Mouse (Mus musculus) neural tube, embryonic 15.5 days (tissue): ENCODE measurements around the gene Rrp36. TPM values are rescaled to one million over a fixed set of nuclear protein-coding genes. Genes with fewer than 3 reads are reported as not detected.

Source experiments
- ATAC-seq: fragments of 200-750 bp; cut with Nextera tagmentation; 2 replicates; pipeline ENCODE4 v1.8.0; 2017; ENCODE audit warnings: mild to moderate bottlenecking, moderate TSS enrichment, moderate library complexity; ENCODE audit not compliant: low FRiP score
- H3K27ac ChIP-seq: fragments of 300-500 bp; sonication (generic); replicated peaks from 2 replicates; pipeline ENCODE4 v1.5.1; 2015; ENCODE audit warnings: mild to moderate bottlenecking, inconsistent platforms
- H3K27me3 ChIP-seq: fragments of 300-500 bp; sonication (generic); replicated peaks from 2 replicates; pipeline ENCODE4 v1.6.1; 2015; ENCODE audit warnings: inconsistent platforms
- H3K36me3 ChIP-seq: fragments of 300-500 bp; sonication (generic); 2 replicates; pipeline ENCODE4 v1.6.1; 2015; ENCODE audit warnings: inconsistent platforms
- H3K4me1 ChIP-seq: fragments of 300-500 bp; sonication (generic); 2 replicates; pipeline ENCODE4 v1.6.1; 2015; ENCODE audit warnings: inconsistent platforms
- H3K4me2 ChIP-seq: fragments of 300-500 bp; sonication (generic); 2 replicates; pipeline ENCODE4 v1.6.1; 2015; ENCODE audit warnings: inconsistent platforms, mild to moderate bottlenecking, moderate library complexity
- H3K4me3 ChIP-seq: fragments of 300-500 bp; sonication (generic); replicated peaks from 2 replicates; pipeline ENCODE4 v1.5.1; 2015; ENCODE audit warnings: mild to moderate bottlenecking, inconsistent platforms
- H3K9ac ChIP-seq: fragments of 300-500 bp; sonication (generic); replicated peaks from 2 replicates; pipeline ENCODE4 v1.6.1; 2015; ENCODE audit warnings: mild to moderate bottlenecking, inconsistent platforms
- H3K9me3 ChIP-seq: fragments of 300-500 bp; sonication (generic); replicated peaks from 2 replicates; pipeline ENCODE4 v1.6.1; 2016; ENCODE audit warnings: inconsistent platforms
- WGBS: fragments of 180-500 bp; shearing (Covaris S2); methylation state at CpG from one replicate; pipeline ENCODE4 v1.1.7; 2015; ENCODE audit warnings: mixed read lengths; 5-methylcytosine and 5-hydroxymethylcytosine counted together
- polyA plus RNA-seq: library from polyadenylated mRNA; unstranded; fragments of >200 nt; fragmentation: Nextera tagmentation; extraction: Ambion mirVana; gene quantifications from 2 replicates; pipeline ENCODE4 v1.2.1, GENCODE M21; 2015

The Rrp36 gene
- polyA plus RNA-seq = 53.5 and 59.1 TPM in 2 replicates

DNA sequence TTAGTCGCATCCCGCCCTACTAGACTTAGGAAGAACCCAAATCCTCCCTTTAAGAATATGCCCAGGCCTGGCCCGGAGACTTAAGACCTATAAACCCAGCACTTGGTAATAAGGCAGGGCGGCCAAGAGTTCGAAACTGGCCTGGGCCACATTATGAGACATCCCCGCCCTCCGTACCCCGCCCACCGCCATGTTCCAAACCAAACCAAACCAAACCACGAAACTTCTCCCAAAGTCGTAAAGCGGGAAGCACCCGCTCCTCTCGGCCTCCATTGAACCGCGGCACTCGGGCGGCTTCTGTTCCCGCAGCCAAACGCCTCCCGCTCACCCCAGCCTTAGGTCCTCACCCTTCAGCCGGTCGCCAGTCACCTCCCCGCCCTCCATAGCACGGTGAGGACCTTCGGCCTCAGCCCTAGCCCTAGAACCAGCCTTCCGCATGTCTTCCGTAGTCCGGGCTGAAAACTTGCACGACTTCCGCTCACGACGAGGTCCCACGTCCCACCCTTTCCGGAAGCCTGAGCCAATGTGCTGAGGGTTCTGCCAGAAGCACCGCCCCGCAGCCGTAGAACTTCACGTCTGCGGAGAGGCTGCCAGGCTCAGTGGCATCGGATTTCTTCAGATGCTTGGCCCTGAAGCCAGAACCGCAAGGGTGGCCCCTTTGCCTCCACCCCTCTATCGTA, at the start of gene Rrp36:
Gene Rrp36 (minus strand): TSS at position 503 of the 680 bp plus-strand sequence.
- H3K27ac ChIP-seq = peak within 1 kb of the TSS; percentile 75
- ATAC-seq = peak; percentile 90
- no peaks in the 10 kb centered on the region for H3K27me3 ChIP-seq
- H3K4me2 ChIP-seq = peak within 1 kb of the TSS; percentile 92
- H3K4me3 ChIP-seq = peak within 1 kb of the TSS; percentile 85
- peak within 1 kb of the TSS; percentile 71 for H3K9ac ChIP-seq
- WGBS = under 1% methylated on average over 43 of the region's 43 CpGs
- H3K36me3 ChIP-seq = peaks cover 52% of the 10 kb centered on the region
- no peaks in the 10 kb centered on the region for H3K9me3 ChIP-seq
- peaks cover 37% of the 10 kb centered on the region for H3K4me1 ChIP-seq

- no peak for ATAC-seq
- Histone ChIP-seq H3K27ac (no peak overlapping the region), H3K4me3 (no peak overlapping the region), H3K36me3 (peaks cover 42% of the 10 kb centered on the region), H3K9ac (no peak overlapping the region), H3K27me3 (no peaks in the 10 kb centered on the region), H3K4me1 (no peaks in the 10 kb centered on the region), H3K9me3 (no peaks in the 10 kb centered on the region), H3K4me2 (no peak overlapping the region)
- WGBS = 88% methylated on average over 7 of the region's 7 CpGs
These were observed 46.9 kb upstream of the Rrp36 start for GRCm38 (mm10) chr17:46721077-46721476.

DNA sequence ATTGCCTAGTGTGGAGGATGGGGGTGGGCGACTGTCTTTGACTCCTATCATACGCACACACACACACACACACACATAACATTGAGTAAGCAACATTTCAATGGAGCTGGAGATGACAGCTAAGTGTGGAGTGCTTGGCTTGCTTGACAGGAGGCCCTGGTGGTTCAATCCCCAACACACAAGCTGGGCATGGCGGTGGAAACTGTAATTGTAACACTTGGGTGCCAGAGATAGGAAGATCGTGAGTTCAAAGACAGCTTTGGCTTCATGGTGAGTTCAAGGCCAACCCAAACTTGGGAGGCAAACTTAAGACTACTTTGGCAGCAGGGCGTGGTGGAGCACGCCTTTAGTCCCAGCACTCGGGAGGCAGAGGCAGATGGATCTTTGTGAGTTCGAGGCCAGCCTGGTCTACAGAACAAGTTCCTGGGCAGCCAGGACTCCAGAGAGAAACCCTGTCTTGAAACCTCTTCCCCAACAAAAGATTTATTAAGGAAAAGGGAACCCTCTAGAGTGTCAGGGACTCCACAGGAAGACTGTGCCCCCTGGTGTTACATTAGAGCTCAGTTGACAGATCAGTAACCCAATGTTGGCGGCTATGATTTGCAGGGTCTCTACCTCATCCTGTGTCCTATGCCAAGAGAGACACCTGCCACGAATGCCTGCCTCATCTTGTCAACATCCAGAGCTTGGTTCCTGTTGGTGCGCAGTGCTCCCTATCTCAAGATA, 40.8 kb upstream of the Rrp36 start:
- peaks cover 23% of the 10 kb centered on the region for H3K4me1 ChIP-seq
- 96% methylated on average over 11 of the region's 11 CpGs for WGBS

DNA sequence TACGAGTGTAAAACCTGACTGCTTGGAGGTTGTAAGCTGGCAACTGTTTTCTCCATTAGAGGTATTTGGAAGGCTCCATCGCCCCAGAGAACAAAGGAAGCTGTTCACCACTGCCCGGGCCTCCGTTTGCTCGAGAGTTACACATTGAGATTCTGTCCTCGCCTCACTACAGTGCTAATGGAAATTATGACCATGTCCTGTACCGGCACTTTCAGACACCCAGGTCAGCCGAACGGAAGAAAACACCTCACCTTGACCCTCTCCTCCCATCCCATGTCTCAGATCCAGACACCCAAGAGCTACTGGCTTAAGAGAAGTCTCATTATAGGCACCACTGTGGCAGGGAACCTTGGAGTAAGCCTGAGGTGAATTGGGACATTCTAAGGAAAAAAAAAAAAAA, 39.7 kb upstream of the Rrp36 start:
- no peak for ATAC-seq
- H3K27ac ChIP-seq = no peak overlapping the region
- no peaks in the 10 kb centered on the region for H3K27me3 ChIP-seq
- 89% methylated on average over 9 of the region's 9 CpGs for WGBS
- H3K9me3 ChIP-seq = no peaks in the 10 kb centered on the region
- no peak overlapping the region for H3K4me3 ChIP-seq
- no peak overlapping the region for H3K4me2 ChIP-seq
- H3K9ac ChIP-seq = no peak overlapping the region
- H3K4me1 ChIP-seq = peaks cover 23% of the 10 kb centered on the region
- H3K36me3 ChIP-seq = peaks cover 35% of the 10 kb centered on the region

More for the DNA sequence above, 40.8 kb upstream of the Rrp36 start:
- Histone ChIP-seq H3K4me2 (no peak overlapping the region), H3K9me3 (no peaks in the 10 kb centered on the region), H3K9ac (no peak overlapping the region), H3K36me3 (peaks cover 35% of the 10 kb centered on the region), H3K27ac (no peak overlapping the region), H3K4me3 (no peak overlapping the region), H3K27me3 (no peaks in the 10 kb centered on the region)
- ATAC-seq = no peak

DNA sequence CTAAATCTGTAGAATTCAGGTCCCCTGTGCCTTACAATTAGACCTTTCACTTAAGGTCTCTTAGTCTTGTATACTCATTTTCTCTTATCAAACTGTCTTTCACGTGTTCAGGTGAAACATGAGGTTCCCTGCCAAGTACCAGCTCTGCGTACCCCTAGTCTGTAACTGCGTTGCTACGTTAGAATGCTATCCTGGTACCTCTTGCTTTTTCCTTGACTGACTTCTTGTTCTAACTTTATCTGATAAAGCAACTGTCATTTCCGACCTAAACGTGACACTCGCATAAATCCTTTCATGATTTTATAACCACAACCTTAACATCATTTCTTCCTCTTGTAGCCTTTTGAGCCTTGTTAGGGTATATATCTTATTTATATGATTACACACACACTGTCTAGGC, 38.3 kb upstream of the Rrp36 start:
- Histone ChIP-seq H3K4me3 (peak overlapping the region; percentile 67), H3K4me1 (peaks cover 23% of the 10 kb centered on the region), H3K9me3 (no peaks in the 10 kb centered on the region), H3K4me2 (peak overlapping the region; percentile 86), H3K9ac (peak overlapping the region; percentile 76), H3K27ac (no peak overlapping the region), H3K27me3 (no peaks in the 10 kb centered on the region), H3K36me3 (peaks cover 35% of the 10 kb centered on the region)
- WGBS = 81% methylated on average over 7 of the region's 7 CpGs
- ATAC-seq = no peak

GRCm38 (mm10) chr17:46711612-46712271, 37.6 kb upstream of the Rrp36 start:
- ATAC-seq = peak; percentile 46
- H3K4me3 ChIP-seq = peak overlapping the region; percentile 67
- H3K36me3 ChIP-seq = peaks cover 30% of the 10 kb centered on the region
- peak overlapping the region; percentile 86 for H3K4me2 ChIP-seq
- H3K4me1 ChIP-seq = peaks cover 23% of the 10 kb centered on the region
- no peaks in the 10 kb centered on the region for H3K27me3 ChIP-seq
- peak overlapping the region; percentile 84 for H3K27ac ChIP-seq
- peak overlapping the region; percentile 76 for H3K9ac ChIP-seq
- under 1% methylated on average over 76 of the region's 76 CpGs for WGBS
- no peaks in the 10 kb centered on the region for H3K9me3 ChIP-seq

GRCm38 (mm10) chr17:46710959-46711597, 36.9 kb upstream of the Rrp36 start, which contains the start of gene Pex6:
Pex6 (plus strand) TSS chr17:46711463.
- 7% methylated on average over 36 of the region's 36 CpGs for WGBS

DNA sequence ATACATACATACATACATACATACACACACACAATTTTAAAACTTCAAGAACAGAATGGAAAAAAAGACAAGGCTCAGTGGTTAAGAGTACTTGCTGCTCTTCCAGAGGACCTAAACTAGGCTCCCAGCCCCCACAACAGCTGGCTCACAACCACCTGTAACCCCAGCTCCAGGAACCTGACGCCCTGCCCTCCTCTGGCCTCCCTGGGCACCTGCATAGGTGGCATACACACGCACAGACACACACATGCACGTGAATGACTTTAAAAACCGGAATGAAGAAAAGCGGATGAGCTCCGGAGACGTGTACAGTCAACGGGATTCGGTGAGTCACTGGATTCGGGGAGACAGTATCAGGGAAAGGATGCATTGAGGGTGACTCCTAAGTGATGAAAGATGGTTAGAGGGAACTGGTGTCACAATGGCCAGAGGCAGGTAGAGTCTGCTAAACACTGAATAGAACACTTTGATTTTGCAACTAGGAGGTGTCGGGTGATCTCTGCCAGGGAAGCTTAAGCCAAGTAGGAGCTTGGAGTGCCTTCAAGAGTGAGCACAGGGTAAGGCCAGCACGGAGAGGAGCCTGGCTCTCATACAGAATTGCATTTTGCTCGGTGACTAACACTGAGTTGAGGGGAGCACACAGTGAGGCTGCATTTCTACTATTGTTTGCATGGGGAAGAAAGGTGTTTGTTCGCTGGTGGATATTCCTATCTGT, 32.4 kb upstream of the Rrp36 start:
- H3K27me3 ChIP-seq = no peaks in the 10 kb centered on the region
- H3K4me2 ChIP-seq = no peak overlapping the region
- WGBS = 93% methylated on average over 14 of the region's 14 CpGs
- no peak for ATAC-seq
- peaks cover 46% of the 10 kb centered on the region for H3K4me1 ChIP-seq
- H3K9me3 ChIP-seq = no peaks in the 10 kb centered on the region
- H3K9ac ChIP-seq = no peak overlapping the region
- no peaks in the 10 kb centered on the region for H3K36me3 ChIP-seq
- no peak overlapping the region for H3K27ac ChIP-seq
- no peak overlapping the region for H3K4me3 ChIP-seq

More at GRCm38 (mm10) chr17:46710959-46711597, 36.9 kb upstream of the Rrp36 start, which contains the start of gene Pex6:
- Histone ChIP-seq H3K27me3 (no peaks in the 10 kb centered on the region), H3K4me3 (peak within 1 kb of the TSS; percentile 67), H3K9me3 (no peaks in the 10 kb centered on the region), H3K4me2 (peak within 1 kb of the TSS; percentile 86), H3K4me1 (peaks cover 27% of the 10 kb centered on the region), H3K9ac (peak within 1 kb of the TSS; percentile 76), H3K27ac (peak within 1 kb of the TSS; percentile 84), H3K36me3 (peaks cover 24% of the 10 kb centered on the region)
- ATAC-seq = peak; percentile 92

GRCm38 (mm10) chr17:46704887-46705835, 31.0 kb upstream of the Rrp36 start, which contains the start of gene Ppp2r5d:
Ppp2r5d (minus strand) TSS chr17:46705111.
- H3K27me3 ChIP-seq = no peaks in the 10 kb centered on the region
- H3K4me3 ChIP-seq = peak within 1 kb of the TSS; percentile 98
- peak within 1 kb of the TSS; percentile 95 for H3K9ac ChIP-seq
- H3K4me2 ChIP-seq = peak within 1 kb of the TSS; percentile 88
- H3K4me1 ChIP-seq = peaks cover 49% of the 10 kb centered on the region
- H3K36me3 ChIP-seq = no peaks in the 10 kb centered on the region
- WGBS = under 1% methylated on average over 48 of the region's 48 CpGs
- H3K9me3 ChIP-seq = no peaks in the 10 kb centered on the region
- peak within 1 kb of the TSS; percentile 95 for H3K27ac ChIP-seq
- peak; percentile 96 for ATAC-seq
